In the genomic region with DNA sequence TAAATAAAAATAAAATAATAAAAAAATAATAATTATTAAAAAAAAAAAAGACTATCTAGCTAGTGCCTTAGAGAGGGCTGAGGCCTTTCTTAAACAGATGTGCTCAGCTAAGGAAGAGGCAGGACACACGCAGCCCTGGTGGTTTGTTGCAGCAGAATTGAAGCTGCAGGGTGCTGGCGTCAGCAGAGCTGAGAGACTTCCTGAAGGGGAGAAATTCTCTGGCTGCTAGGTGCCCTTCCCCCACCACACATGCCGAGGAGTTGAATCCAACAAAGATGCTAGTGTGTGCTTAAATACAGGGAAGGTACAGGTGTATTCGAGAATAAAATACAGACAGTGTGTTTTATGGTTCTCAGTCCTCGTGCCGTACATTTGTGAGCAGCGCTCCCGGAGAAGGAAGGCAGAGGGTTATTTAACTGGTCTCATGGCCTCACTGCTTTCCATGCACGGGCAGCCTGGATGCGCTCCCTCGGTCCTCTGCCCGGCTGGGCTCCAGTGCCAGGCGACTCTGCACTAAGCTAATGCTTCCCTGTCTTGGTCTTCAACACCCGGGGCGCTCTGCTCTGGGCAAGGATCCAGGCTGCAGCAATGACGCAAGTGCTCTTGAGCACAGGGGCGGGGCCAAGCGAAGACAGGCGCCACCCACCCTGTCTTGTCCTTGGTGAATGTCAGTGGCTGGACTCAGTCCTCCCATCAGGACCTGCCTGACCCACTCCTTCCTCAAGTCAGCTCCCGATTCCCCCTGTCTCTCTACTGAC, we compare ENCODE assay signal across 7 mouse cellular contexts. TPM values are rescaled to one million over a fixed set of nuclear protein-coding genes. Genes with fewer than 3 reads are reported as not detected.
A peak's percentile ranks its signal among the peaks of the same experiment; 100 is the strongest.
DNase-seq lines count a peak whose midpoint lies in the region; ATAC-seq and TF ChIP-seq lines count a peak whose summit lies in the region.

No protein-coding gene starts in this region.

- peak overlapping the region; percentile 63 for H3K4me2 ChIP-seq in intestine, postnatal 0 days (replicated peaks; ENCODE audit: low read depth)
- H3K4me2 ChIP-seq in limb, embryonic 11.5 days (ENCODE audit: low read depth, severe bottlenecking), result peak overlapping the region; percentile 51
- H3K4me2 ChIP-seq in midbrain, embryonic 12.5 days (replicated peaks), result peak overlapping the region; percentile 57

- no peaks in the 10 kb centered on the region for H3K4me1 ChIP-seq in intestine, postnatal 0 days (replicated peaks; ENCODE audit: control insufficient read depth, insufficient read depth, low read length)
- H3K4me1 ChIP-seq in limb, embryonic 11.5 days (ENCODE audit: control insufficient read depth, insufficient read depth, low read length), result peaks cover 29% of the 10 kb centered on the region
- peaks cover 34% of the 10 kb centered on the region for H3K4me1 ChIP-seq in midbrain, embryonic 12.5 days

- H3K36me3 ChIP-seq in intestine, postnatal 0 days (ENCODE audit: control insufficient read depth, insufficient read depth), result no peaks in the 10 kb centered on the region
- H3K36me3 ChIP-seq in limb, embryonic 11.5 days (ENCODE audit: control insufficient read depth, insufficient read depth, low read length), result no peaks in the 10 kb centered on the region
- no peaks in the 10 kb centered on the region for H3K36me3 ChIP-seq in midbrain, embryonic 12.5 days

- WGBS in intestine, postnatal 0 days, result under 1% methylated on average over 20 of the region's 20 CpGs
- 2% methylated on average over 20 of the region's 20 CpGs for WGBS in limb, embryonic 11.5 days
- WGBS in midbrain, embryonic 12.5 days, result under 1% methylated on average over 20 of the region's 20 CpGs

- peak; percentile 96 for DNase-seq in adrenal gland, postnatal 10 days
- DNase-seq in embryo, embryonic 11 days, result peak; percentile 86
- DNase-seq in limb, embryonic 11.5 days (ENCODE audit: low spot score), result peak; percentile 55
- DNase-seq in skeletal muscle tissue, adult 2 months (ENCODE audit: low read depth, low spot score), result peak; percentile 93

- no peaks in the 10 kb centered on the region for H3K9me3 ChIP-seq in intestine, postnatal 0 days (ENCODE audit: control insufficient read depth)
- no peaks in the 10 kb centered on the region for H3K9me3 ChIP-seq in limb, embryonic 11.5 days (ENCODE audit: control insufficient read depth, low read length)
- H3K9me3 ChIP-seq in midbrain, embryonic 12.5 days, result no peaks in the 10 kb centered on the region

- H3K4me3 ChIP-seq in intestine, postnatal 0 days (ENCODE audit: low read depth, low read length), result peak overlapping the region; percentile 27; the same call in 1 of the 2 replicates
- peak overlapping the region; percentile 21 for H3K4me3 ChIP-seq in limb, embryonic 11.5 days (ENCODE audit: low read depth, low read length)
- H3K4me3 ChIP-seq in midbrain, embryonic 12.5 days, result peak overlapping the region; percentile 34

- peak; percentile 42 for TF ChIP-seq CTCF in intestine, postnatal 0 days (IDR thresholded peaks at IDR 0.05; ENCODE audit: low read depth)

- no peak overlapping the region for H3K27ac ChIP-seq in intestine, postnatal 0 days (ENCODE audit: low read depth, low read length)
- no peak overlapping the region for H3K27ac ChIP-seq in limb, embryonic 11.5 days (replicated peaks; ENCODE audit: low read depth, low read length)
- H3K27ac ChIP-seq in midbrain, embryonic 12.5 days (replicated peaks), result peak overlapping the region; percentile 39

- ATAC-seq in granulocyte monocyte progenitor cell, adult 5-6 weeks (replicated peaks; ENCODE audit: poor library complexity, severe bottlenecking), result peak; percentile 87
- peak; percentile 78 for ATAC-seq in intestine, postnatal 0 days
- peak; percentile 42; the same call in 1 of the 2 replicates for ATAC-seq in limb, embryonic 11.5 days (ENCODE audit: insufficient number of reproducible peaks, low FRiP score, low TSS enrichment, low read depth)
- peak; percentile 80 for ATAC-seq in midbrain, embryonic 12.5 days (ENCODE audit: low FRiP score, low read depth)

- H3K9ac ChIP-seq in intestine, postnatal 0 days (ENCODE audit: low read depth, low read length), result no peak overlapping the region
- H3K9ac ChIP-seq in limb, embryonic 11.5 days (ENCODE audit: low read length), result peak overlapping the region; percentile 5; the same call in 1 of the 2 replicates
- peak overlapping the region; percentile 50 for H3K9ac ChIP-seq in midbrain, embryonic 12.5 days (replicated peaks)

- no peaks in the 10 kb centered on the region; the same call in 1 of the 2 replicates for H3K27me3 ChIP-seq in intestine, postnatal 0 days (replicated peaks; ENCODE audit: control insufficient read depth, insufficient read depth, low read length)
- no peaks in the 10 kb centered on the region for H3K27me3 ChIP-seq in limb, embryonic 11.5 days (ENCODE audit: control insufficient read depth, insufficient read depth, low read length)
- H3K27me3 ChIP-seq in midbrain, embryonic 12.5 days, result peaks cover 16% of the 10 kb centered on the region

RNA-seq across cellular contexts. Expression of a gene that starts 19.3 kb away (rescaled TPM):
- 10 to 100 TPM; 12.4 to 20.0 TPM for total RNA-seq in adrenal gland, postnatal 10 days (2021)
- total RNA-seq in granulocyte monocyte progenitor cell, adult 5-6 weeks (2014; fragmentation: Nextera tagmentation), result not detected in 2 replicates
- 0.36 and 0.69 TPM in 2 replicates for total RNA-seq in granulocyte monocyte progenitor cell, adult 5-6 weeks (2017)
- 0.47 and 0.84 TPM in 2 replicates for polyA plus RNA-seq in intestine, postnatal 0 days (2015; fragmentation: Nextera tagmentation; extraction: Ambion mirVana)
- 0.77 and 1.5 TPM in 2 replicates for polyA plus RNA-seq in limb, embryonic 11.5 days (2014; fragmentation: Nextera tagmentation; extraction: Ambion mirVana)
- 9.9 and 11.5 TPM in 2 replicates for polyA plus RNA-seq in midbrain, embryonic 12.5 days (2016; fragmentation: Nextera tagmentation; extraction: Ambion mirVana)
